Mouse (Mus musculus): ENCODE results near the gene Rpl27.
A peak's percentile ranks its signal among the peaks of the same experiment; 100 is the strongest.
"Not testable (repeated sequence)": the region's sequence is repeated elsewhere in the genome, so short reads cannot be mapped to it uniquely, and the experiment has no call there.

Gene Rpl27

GRCm38 (mm10) chr11:101442127-101442693 lies at the start of gene Rpl27:
Gene Rpl27 (plus strand): TSS chr11:101442298.
- DNase-seq (ENCODE audit: low spot score), result peak; percentile 99

DNA sequence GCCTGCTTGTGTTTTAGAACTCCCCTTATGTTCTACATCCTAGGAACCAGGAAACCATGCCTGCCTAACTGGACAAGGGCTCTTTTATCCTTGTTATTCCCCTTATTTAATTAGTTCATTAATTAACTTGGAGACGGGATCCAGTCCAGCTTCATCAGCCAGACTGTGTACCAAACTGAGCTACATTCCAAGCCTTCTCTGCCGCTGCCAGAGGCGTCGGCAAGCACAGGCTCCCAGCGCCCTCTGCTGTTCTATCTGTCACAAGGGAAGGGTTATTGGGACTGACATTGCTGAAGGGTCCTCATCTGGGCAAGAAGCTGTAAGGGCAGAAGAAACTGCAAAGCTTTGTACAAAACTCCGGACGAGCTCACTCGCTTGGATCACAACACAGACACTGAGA lies 47.0 kb upstream of the Rpl27 start:
- DNase-seq (ENCODE audit: low spot score), result peak; percentile 54

DNA sequence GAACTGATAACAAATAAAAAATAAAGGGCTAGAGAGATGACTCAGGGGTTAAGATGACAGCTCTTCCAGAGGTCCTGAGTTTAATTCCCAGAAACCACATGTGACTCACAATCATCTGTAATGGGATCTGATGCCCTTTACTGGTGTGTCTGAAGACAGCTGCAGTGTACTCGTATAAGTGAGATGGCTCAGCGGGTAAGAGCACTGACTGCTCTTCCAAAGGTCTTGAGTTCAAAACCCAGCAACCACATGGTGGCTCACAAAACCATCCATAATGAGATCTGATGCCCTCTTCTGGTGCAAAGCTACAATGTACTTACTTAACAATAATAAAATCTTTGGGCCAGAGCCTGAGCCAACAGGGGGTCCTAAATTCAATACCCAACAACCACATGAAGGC lies 26.8 kb upstream of the Rpl27 start:
- DNase-seq (ENCODE audit: low spot score), result no peak

DNA sequence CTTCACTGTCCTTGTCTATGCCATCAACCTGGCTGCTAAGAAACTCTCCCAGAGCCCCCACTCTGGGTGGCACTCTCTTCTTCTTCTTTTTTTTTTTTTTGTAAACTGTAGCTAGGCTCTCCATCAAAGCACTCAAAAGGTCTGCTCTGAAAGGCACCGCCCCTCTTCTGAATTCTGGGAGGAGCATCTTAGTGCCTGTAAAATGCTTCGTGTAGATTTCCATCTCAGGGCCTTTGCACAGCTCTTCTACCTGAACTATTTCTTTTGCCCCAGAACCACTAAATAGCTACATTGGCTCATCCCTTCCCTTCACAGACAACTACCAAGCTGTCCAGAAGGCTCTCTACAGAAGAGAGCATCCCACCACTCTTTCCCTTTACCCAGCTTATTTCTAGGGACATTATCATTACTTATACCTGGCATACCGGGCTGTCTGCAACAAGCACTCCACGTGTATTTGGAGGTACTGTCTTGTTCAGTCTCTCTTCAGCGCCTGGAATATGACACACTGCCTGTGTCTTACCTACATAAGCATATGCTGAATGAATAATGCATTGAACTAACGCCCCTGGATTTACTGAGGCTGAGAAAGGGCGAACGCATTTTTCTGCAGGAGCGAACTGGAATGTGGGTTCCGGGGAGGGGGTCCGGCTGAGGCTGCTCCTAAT lies 25.5 kb upstream of the Rpl27 start:
- DNase-seq (ENCODE audit: low spot score), result peak; percentile 13

DNA sequence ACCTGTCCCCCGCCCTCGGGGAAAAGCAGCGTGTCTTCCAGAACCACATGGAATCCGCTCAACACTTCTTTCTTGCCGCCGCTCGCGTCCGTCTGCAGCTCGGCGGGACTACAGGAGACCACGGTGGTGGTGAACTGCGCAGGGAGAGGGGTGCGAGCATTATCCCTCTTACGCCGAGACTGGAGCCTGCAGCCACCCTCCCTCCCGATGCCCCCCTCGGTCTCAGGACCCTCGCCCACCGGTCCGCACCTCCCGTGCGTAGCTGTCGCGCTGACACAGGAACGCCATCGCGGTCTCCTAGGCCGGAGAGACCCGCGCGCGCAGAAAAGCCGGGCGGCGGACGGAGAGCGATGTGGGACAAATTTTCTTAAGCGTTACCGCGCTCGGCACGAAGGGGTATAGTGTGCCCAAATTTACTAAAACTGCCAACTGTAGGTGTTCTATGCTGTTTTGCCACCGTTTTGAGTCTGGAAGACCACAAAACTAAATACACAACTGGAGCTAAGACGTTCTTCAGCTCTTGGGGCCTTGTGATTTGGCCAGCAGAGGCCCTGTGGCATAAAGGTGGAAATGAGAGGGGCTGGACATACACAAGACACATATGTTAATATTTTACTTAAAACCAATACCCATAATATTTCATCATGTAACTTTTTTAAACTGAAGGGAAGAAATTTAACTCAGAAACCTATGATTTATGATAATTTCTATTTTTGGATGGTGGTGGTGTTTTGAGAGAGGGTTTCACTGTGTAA lies 24.8 kb upstream of the Rpl27 start, which contains the start of gene Aarsd1:
Gene Aarsd1 (minus strand): TSS at position 515 of the 755 bp plus-strand sequence.
- DNase-seq (ENCODE audit: low spot score), result peak; percentile 84

DNA sequence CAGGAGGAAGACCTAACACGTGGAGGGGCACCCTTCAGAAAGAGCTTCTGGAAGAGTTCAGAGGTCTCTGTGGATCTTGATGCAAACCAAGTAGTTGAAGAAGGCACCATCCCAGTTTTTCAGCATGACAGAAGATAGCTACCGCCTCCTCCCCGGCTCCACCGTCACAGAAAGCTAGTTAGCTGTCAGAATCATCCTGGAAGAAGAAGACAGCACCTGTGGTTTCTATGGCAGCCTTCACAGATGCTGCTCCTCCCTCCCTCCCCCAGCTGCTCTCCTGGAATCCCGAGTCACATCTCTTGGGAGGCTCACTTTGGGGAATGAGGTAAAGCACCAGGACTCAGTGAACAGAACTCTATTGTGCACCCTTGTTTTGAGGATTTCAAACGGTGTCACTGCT lies 23.1 kb upstream of the Rpl27 start:
- DNase-seq (ENCODE audit: low spot score), result no peak

DNA sequence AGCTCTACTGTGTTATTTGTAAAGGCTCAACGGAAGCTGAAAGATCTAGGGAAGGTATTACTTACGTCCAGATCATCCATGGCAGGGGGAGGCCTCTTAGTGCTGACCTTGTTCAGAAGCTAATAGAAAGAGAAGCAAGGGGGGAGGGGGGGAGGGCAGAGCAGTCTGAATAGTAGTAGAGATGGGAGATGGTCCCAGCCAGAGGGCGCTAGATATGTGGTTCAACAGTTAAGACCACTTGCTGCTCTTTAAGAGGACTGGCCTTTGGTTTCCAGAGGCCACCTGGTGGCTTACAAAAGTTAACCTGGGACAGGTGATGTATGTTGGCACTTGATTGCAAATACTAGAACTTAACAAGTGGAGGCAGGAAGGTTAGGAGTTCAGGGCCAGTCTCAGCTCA lies 22.5 kb upstream of the Rpl27 start:
- DNase-seq (ENCODE audit: low spot score), result no peak

DNA sequence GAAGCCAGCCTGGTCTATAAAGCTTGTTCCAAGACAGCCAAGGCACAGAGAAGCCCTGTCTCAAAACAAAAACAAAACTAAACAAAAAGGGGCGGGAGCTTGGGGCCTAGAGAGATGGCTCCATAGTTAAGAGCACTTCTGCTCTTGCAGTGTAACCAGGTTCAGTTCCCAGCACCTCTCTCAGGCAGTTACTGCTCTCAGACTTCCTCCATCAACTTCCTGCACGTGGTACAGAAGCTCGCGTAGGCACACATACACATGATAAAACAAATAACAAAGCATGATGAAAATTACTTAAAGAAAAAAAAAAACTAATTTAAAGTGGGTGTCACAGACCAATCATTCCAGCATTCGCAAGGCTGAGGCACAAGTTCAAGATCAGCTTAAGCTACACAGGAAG lies 21.9 kb upstream of the Rpl27 start:
- DNase-seq (ENCODE audit: low spot score), result no peak

- DNase-seq (ENCODE audit: low spot score), result no peak
Observed at GRCm38 (mm10) chr11:101424105-101424851, 17.8 kb upstream of the Rpl27 start, which contains the start of gene Gm27029. Gene Gm27029 (minus strand): TSS chr11:101424796.

- DNase-seq (ENCODE audit: low spot score), result peak; percentile 98
Observed at GRCm38 (mm10) chr11:101424925-101425813, 16.9 kb upstream of the Rpl27 start, which contains the start of the genes Rundc1 and Ptges3l. Gene Rundc1 (plus strand): TSS chr11:101425085. Gene Ptges3l (minus strand): TSS chr11:101425333.

DNA sequence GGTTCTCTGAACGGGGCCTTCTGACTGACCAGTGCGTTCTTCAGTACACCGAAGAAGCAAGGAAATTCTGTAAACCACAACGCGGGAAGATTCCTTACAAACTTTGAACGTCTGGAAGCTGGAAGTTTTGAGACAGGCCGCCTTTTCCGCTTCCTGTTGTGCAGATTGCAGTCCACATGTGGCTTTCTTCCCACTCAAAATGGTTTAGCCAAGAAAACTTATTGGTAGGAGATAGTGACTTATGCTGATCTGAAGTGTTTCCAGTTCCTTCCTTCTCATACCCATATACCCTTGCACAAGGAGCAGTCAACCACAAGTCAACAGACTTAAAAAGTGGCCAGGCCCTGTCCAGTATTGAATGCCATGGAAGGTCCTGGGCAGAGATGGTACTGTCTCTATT lies 15.9 kb upstream of the Rpl27 start:
- DNase-seq (ENCODE audit: low spot score), result no peak

DNA sequence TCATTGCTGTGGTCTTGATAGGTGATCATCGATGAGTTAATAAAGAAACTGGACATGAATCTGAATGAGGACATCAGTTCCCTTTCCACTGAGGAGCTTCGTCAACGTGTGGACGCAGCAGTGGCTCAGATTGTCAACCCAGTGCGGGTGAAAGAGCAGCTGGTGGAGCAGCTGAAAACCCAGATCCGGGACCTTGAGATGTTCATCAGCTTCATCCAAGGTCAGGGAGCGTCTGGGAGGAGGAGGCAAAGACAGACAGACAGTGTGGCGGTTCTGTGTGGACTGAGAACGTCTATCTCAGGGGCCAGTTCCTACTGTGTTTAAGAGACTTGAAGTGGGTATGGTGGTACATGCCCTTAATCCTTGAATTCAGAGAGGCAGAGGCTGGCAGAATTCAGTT lies 10.8 kb upstream of the Rpl27 start:
- DNase-seq (ENCODE audit: low spot score), result no peak

DNA sequence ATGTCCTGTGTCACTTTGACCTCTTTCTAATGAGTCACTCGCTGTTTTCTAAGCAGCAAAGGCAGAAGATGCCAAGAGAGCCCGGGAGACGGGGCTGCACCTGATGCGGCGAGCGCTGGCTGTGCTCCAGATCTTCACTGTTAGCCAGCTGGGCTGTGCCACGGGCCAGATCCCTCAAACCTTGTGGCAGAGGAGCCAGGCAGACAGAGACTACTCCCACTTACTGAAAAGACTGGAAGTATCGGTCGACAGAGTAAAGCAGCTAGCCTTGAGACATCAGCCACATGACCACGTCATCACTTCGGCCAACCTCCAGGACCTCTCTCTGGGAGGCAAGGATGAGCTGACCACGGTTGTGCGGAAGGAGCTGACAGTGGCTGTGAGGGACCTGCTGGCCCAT lies 8.7 kb upstream of the Rpl27 start:
- DNase-seq (ENCODE audit: low spot score), result no peak

DNA sequence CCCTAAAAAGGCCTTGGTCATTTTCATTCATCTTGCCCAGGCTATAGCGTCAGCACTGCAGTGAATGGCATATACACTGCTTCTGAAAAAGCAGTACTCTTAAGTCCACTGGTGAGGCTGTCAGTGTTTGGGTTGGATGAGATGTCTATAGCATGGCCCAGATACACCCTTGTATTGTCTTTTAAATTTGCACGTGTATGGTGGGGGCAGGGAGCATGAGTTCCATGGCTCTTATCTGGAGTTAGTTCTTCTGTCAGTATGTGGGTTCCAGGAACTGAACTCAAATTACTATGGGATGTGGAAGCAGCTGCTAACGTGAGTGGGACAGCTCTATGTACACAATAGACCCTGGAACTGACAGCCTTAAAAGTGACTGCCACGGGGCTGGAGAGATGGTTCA lies 6.3 kb upstream of the Rpl27 start:
- DNase-seq (ENCODE audit: low spot score), result no peak

- DNase-seq (ENCODE audit: low spot score), result no peak
Observed at GRCm38 (mm10) chr11:101436916-101437315, 5.2 kb upstream of the Rpl27 start.

DNA sequence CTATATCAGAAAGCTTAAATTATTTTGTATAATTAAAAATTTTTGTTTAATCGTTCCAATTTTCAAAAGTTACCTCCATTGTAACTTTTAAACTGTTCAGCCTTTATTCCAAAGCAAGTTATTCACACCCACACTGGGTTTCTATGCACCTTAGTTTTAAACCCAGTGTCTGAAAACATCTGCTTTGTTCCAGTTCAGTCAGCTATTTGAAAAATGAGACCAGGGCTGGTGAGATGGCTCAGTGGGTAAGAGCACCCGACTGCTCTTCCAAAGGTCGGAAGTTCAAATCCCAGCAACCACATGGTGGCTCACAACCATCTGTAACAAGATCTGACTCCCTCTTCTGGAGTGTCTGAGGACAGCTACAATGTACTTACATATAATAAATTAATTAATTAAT lies 4.1 kb upstream of the Rpl27 start:
- DNase-seq (ENCODE audit: low spot score), result not testable (repeated sequence)

- not testable (repeated sequence) for DNase-seq (ENCODE audit: low spot score)
Observed at GRCm38 (mm10) chr11:101441450-101442126, 510 bp upstream of the Rpl27 start.

DNA sequence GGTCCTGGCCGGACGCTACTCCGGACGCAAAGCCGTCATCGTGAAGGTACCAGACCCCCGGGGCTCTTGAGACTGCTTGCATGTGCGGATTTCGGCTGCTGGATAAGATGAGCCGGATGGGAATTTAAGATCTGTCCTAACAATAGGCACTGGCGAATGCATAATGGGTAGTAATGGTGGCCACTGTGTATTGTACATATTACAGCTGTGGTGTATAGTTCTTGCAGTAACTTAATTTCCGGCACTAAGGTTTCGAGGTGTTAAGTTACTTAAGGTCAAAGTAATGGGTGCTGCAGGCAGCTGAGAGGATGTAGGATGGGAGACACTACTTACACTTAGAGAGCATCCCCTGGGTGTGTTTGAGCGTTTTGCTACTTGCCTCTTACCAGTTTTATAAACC lies 662 bp downstream of the Rpl27 start:
- DNase-seq (ENCODE audit: low spot score), result no peak

DNA sequence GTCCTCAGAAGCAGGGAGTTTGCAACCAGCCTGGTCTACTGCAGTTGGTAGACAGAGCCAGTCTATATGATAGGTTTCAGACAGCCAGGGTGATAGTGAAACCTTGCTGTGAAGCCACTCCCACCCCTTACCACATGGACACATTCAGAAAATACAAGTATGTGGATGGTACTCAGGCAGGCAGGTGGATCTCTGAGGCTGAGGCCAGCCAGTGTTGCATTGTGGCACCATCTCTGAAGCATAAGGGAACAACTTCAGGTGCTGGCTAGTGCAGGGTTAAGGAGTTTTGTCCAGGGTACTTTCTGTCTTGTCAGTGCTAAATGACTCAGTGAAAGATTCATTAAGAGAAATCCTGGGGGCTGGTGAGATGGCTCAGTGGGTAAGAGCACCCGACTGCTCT lies 4.2 kb downstream of the Rpl27 start:
- DNase-seq (ENCODE audit: low spot score), result no peak

GRCm38 (mm10) chr11:101446860-101447259 lies 4.8 kb downstream of the Rpl27 start:
- not testable (repeated sequence) for DNase-seq (ENCODE audit: low spot score)

DNA sequence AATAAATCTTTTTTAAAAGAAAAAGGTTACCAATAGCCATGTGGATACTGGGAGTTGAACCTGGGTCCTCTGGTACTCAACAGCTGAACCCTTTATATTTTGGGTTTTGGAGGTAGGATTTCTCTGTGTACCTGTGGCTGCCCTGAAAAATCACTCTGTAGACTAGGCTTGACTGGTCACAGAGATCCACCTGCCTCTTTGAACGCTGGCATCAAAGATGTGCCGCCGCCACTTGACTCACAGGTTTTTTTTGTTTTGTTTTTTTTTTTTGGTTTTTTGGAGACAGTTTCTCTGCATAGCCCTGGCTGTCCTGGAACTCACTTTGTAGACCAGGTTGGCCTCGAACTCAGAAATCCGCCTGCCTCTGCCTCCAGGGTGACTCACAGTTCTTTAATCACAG lies 5.7 kb downstream of the Rpl27 start:
- peak; percentile 28 for DNase-seq (ENCODE audit: low spot score)

Measured in T-cell, adult 2 months (primary cell).